Mouse (Mus musculus): Measurements from ENCODE around the gene Eif5a2.

DNA sequence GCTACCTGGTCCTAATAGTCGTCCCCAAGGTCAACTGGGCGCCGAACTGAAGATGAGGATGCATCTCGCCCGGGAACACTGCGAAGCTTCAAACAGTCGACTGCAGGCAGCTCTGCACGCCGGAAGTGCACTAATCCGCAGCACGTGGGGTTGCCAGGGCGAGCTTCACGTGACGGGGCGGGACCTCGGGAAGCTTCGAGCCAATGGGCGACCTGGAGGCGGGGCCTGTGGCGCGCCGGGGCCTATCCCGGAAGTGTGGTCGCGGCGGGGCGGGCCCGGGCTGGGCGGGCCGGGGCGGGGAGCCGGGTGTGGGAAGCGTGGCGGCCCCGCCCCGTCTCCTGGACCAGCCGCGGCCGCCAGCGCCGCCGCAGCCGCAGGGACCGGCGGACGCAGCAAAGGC, at the start of gene Eif5a2:
- no peak for TF ChIP-seq GATA1 (IDR thresholded peaks at IDR 0.05; ENCODE audit: borderline replicate concordance, low read length)
- TF ChIP-seq FLI1 (IDR thresholded peaks at IDR 0.05; ENCODE audit: low read length) = no peak

Data from megakaryocyte, embryonic 14.5 days (primary cell).